Comparison of ENCODE assay signal across 15 mouse cellular contexts in genomic region chr10:127111001-127111887, GRCm38 (mm10). TPM values are rescaled to one million over a fixed set of nuclear protein-coding genes. Genes with fewer than 3 reads are reported as not detected.
DNase-seq lines count a peak whose midpoint lies in the region; ATAC-seq and TF ChIP-seq lines count a peak whose summit lies in the region.
"Had no signal": no experiment of that assay in that cellular context is flagged by ENCODE, and none has a peak within 500 bp of the region (broad histone marks: within the 10 kb centered on the region; RNA-seq: fewer than 3 reads in every experiment).

No protein-coding gene starts in this region.

- intact Hi-C loops in gastrocnemius, adult 2 months (cut with DNase I): no loop called here
- intact Hi-C loops in gastrocnemius, postnatal 14 days (cut with DNase I; ENCODE audit: low total_unique reads): no loop called here

- no peak for DNase-seq in gastrocnemius, adult 2 months
- no peak for DNase-seq in gastrocnemius, postnatal 4 days (ENCODE audit: low spot score in 2 of 2)
- DNase-seq in lung, postnatal 0 days (ENCODE audit: low spot score): no peak
- no peak for DNase-seq in lung, postnatal 25 days (ENCODE audit: low spot score)
- DNase-seq in heart, embryonic 10.5 days (ENCODE audit: low spot score): no peak
- DNase-seq in gastrocnemius, postnatal 14 days: no peak
- DNase-seq: cerebellum, adult 8-10 months; gastrocnemius, postnatal 36 days; heart, postnatal 10 days; lung, postnatal 14 days had no signal

- H3K4me2 ChIP-seq in lung, postnatal 0 days (replicated peaks; ENCODE audit: low read depth, low read length): no peak overlapping the region
- H3K4me2 ChIP-seq in intestine, embryonic 16.5 days (ENCODE audit: low read depth, low read length): no peak overlapping the region
- H3K4me2 ChIP-seq: limb, embryonic 15.5 days; midbrain, embryonic 15.5 days; neural tube, embryonic 13.5 days had no signal

- H3K9me3 ChIP-seq in lung, postnatal 0 days (ENCODE audit: low read length): no peaks in the 10 kb centered on the region
- no peaks in the 10 kb centered on the region for H3K9me3 ChIP-seq in ES-Bruce4 (replicated peaks; ENCODE audit: control insufficient read depth, insufficient read depth, low read length, poor library complexity, severe bottlenecking)
- H3K9me3 ChIP-seq in intestine, embryonic 16.5 days (ENCODE audit: control insufficient read depth, low read length): no peaks in the 10 kb centered on the region
- no peaks in the 10 kb centered on the region for H3K9me3 ChIP-seq in heart, embryonic 10.5 days
- H3K9me3 ChIP-seq: limb, embryonic 15.5 days; midbrain, embryonic 15.5 days; neural tube, embryonic 13.5 days had no signal

- H3K4me3 ChIP-seq in gastrocnemius, adult 2 months: no peak overlapping the region
- H3K4me3 ChIP-seq in lung, postnatal 0 days (ENCODE audit: low read depth, low read length): no peak overlapping the region
- no peak overlapping the region for H3K4me3 ChIP-seq in ES-Bruce4 (ENCODE audit: low read depth, low read length)
- H3K4me3 ChIP-seq in intestine, embryonic 16.5 days (ENCODE audit: low read length): no peak overlapping the region
- no peak overlapping the region for H3K4me3 ChIP-seq in heart, embryonic 10.5 days
- H3K4me3 ChIP-seq: limb, embryonic 15.5 days; midbrain, embryonic 15.5 days; neural tube, embryonic 13.5 days had no signal

- peaks cover 6% of the 10 kb centered on the region; the same call in 1 of the 2 replicates for H3K36me3 ChIP-seq in lung, postnatal 0 days (ENCODE audit: insufficient read depth, low read length)
- no peaks in the 10 kb centered on the region for H3K36me3 ChIP-seq in ES-Bruce4 (ENCODE audit: control insufficient read depth, insufficient read depth, low read length, poor library complexity, severe bottlenecking)
- peaks cover 3% of the 10 kb centered on the region; the same call in 1 of the 2 replicates for H3K36me3 ChIP-seq in intestine, embryonic 16.5 days (ENCODE audit: control insufficient read depth, insufficient read depth, low read length)
- H3K36me3 ChIP-seq in heart, embryonic 10.5 days: peaks cover 19% of the 10 kb centered on the region; the same call in 1 of the 2 replicates

- 85% methylated on average over 15 of the region's 15 CpGs for WGBS in lung, postnatal 0 days
- WGBS in intestine, embryonic 16.5 days: 87% methylated on average over 15 of the region's 15 CpGs
- WGBS in heart, embryonic 10.5 days: 83% methylated on average over 15 of the region's 15 CpGs

- ATAC-seq in lung, postnatal 0 days: no peak
- ATAC-seq in intestine, embryonic 16.5 days: peak; percentile 71; the same call in 1 of the 2 replicates
- ATAC-seq: midbrain, embryonic 15.5 days had no signal

- no peak overlapping the region for H3K27ac ChIP-seq in gastrocnemius, adult 2 months
- H3K27ac ChIP-seq in lung, postnatal 0 days (ENCODE audit: low read length): no peak overlapping the region
- H3K27ac ChIP-seq in ES-Bruce4 (ENCODE audit: insufficient read depth, low read length): no peak overlapping the region
- H3K27ac ChIP-seq in intestine, embryonic 16.5 days (ENCODE audit: low read length): no peak overlapping the region
- no peak overlapping the region for H3K27ac ChIP-seq in heart, embryonic 10.5 days
- H3K27ac ChIP-seq: limb, embryonic 15.5 days; midbrain, embryonic 15.5 days; neural tube, embryonic 13.5 days had no signal

- no peak for TF ChIP-seq POLR2A in ES-Bruce4 (IDR thresholded peaks at IDR 0.05; ENCODE audit: insufficient read depth, low read length)

- H3K27me3 ChIP-seq in lung, postnatal 0 days (replicated peaks; ENCODE audit: insufficient read depth, low read length): no peaks in the 10 kb centered on the region
- no peaks in the 10 kb centered on the region for H3K27me3 ChIP-seq in ES-Bruce4 (ENCODE audit: control insufficient read depth, insufficient read depth, low read length, poor library complexity, severe bottlenecking)
- no peaks in the 10 kb centered on the region for H3K27me3 ChIP-seq in intestine, embryonic 16.5 days (replicated peaks; ENCODE audit: control insufficient read depth, insufficient read depth, low read length)
- no peaks in the 10 kb centered on the region for H3K27me3 ChIP-seq in heart, embryonic 10.5 days (ENCODE audit: insufficient read depth, poor library complexity, severe bottlenecking)
- H3K27me3 ChIP-seq: limb, embryonic 15.5 days; midbrain, embryonic 15.5 days; neural tube, embryonic 13.5 days had no signal

- peak; percentile 32 for TF ChIP-seq CTCF in gastrocnemius, adult 2 months (IDR thresholded peaks at IDR 0.05)
- peak; percentile 34 for TF ChIP-seq CTCF in lung, postnatal 0 days (IDR thresholded peaks at IDR 0.05)
- TF ChIP-seq CTCF in ES-Bruce4 (IDR thresholded peaks at IDR 0.05; ENCODE audit: low read depth, low read length): peak; percentile 14

- H3K4me1 ChIP-seq in lung, postnatal 0 days (ENCODE audit: insufficient read depth, low read depth, low read length): no peaks in the 10 kb centered on the region
- H3K4me1 ChIP-seq in ES-Bruce4 (ENCODE audit: control insufficient read depth, insufficient read depth, low read length): no peaks in the 10 kb centered on the region
- H3K4me1 ChIP-seq in intestine, embryonic 16.5 days (ENCODE audit: control insufficient read depth, insufficient read depth, low read length): no peaks in the 10 kb centered on the region
- no peaks in the 10 kb centered on the region for H3K4me1 ChIP-seq in heart, embryonic 10.5 days
- H3K4me1 ChIP-seq: limb, embryonic 15.5 days; midbrain, embryonic 15.5 days; neural tube, embryonic 13.5 days had no signal

- TF ChIP-seq EP300 in lung, postnatal 0 days (IDR thresholded peaks at IDR 0.05): no peak
- no peak for TF ChIP-seq EP300 in ES-Bruce4 (IDR thresholded peaks at IDR 0.05; ENCODE audit: insufficient read depth, low read depth, low read length)

- no peak overlapping the region for H3K9ac ChIP-seq in lung, postnatal 0 days (replicated peaks; ENCODE audit: low read depth)
- H3K9ac ChIP-seq in ES-Bruce4 (ENCODE audit: low read depth, poor library complexity, severe bottlenecking): no peak overlapping the region
- no peak overlapping the region for H3K9ac ChIP-seq in intestine, embryonic 16.5 days (ENCODE audit: low read depth, low read length)
- H3K9ac ChIP-seq: limb, embryonic 15.5 days; midbrain, embryonic 15.5 days; neural tube, embryonic 13.5 days had no signal

RNA-seq across cellular contexts. Expression of gene Os9, which starts 9.7 kb away (rescaled TPM):
- 10 to 100 TPM; 10.9 to 15.1 TPM for total RNA-seq in gastrocnemius, adult 2 months (2021)
- 10 to 100 TPM; 42.6 to 42.8 TPM for total RNA-seq in gastrocnemius, postnatal 4 days (2021)
- 112 and 113 TPM in 2 replicates for polyA plus RNA-seq in lung, postnatal 0 days (2015; fragmentation: Nextera tagmentation; extraction: Ambion mirVana)
- 14.1 and 16.7 TPM in 2 replicates for polyA plus RNA-seq in ES-Bruce4 (2011; ENCODE audit: insufficient read depth, insufficient read length, low read depth, missing spikeins)
- 110 and 116 TPM in 2 replicates for polyA plus RNA-seq in intestine, embryonic 16.5 days (2015; fragmentation: Nextera tagmentation; extraction: Ambion mirVana)
- polyA plus RNA-seq in heart, embryonic 10.5 days (2016; fragmentation: Nextera tagmentation; extraction: Ambion mirVana): 44.4 and 48.8 TPM in 2 replicates
- 10 to 100 TPM; 20.3 to 23.5 TPM for total RNA-seq in gastrocnemius, postnatal 14 days (2021)

RNA-seq across cellular contexts. Expression of gene Agap2, which starts 36.2 kb away (rescaled TPM):
- total RNA-seq in gastrocnemius, adult 2 months (2021): 1 to 10 TPM; 1.6 TPM
- 1 to 10 TPM; 1.7 to 2.6 TPM for total RNA-seq in gastrocnemius, postnatal 4 days (2021)
- 0.04 and 0.32 TPM in 2 replicates for polyA plus RNA-seq in lung, postnatal 0 days (2015; fragmentation: Nextera tagmentation; extraction: Ambion mirVana)
- polyA plus RNA-seq in ES-Bruce4 (2011; ENCODE audit: insufficient read depth, insufficient read length, low read depth, missing spikeins): 0.72 and 0.85 TPM in 2 replicates
- 0.05 and 0.21 TPM in 2 replicates for polyA plus RNA-seq in intestine, embryonic 16.5 days (2015; fragmentation: Nextera tagmentation; extraction: Ambion mirVana)
- polyA plus RNA-seq in heart, embryonic 10.5 days (2016; fragmentation: Nextera tagmentation; extraction: Ambion mirVana): 0.50 TPM in 1 of 2 replicates, not detected in the other
- 1 to 10 TPM; 3.4 to 6.7 TPM for total RNA-seq in gastrocnemius, postnatal 14 days (2021)

RNA-seq across cellular contexts. Expression of gene Tspan31, which starts 41.2 kb away (rescaled TPM):
- 10 to 100 TPM; 21.6 to 29.9 TPM for total RNA-seq in gastrocnemius, adult 2 months (2021)
- 10 to 100 TPM; 39.5 to 44.3 TPM for total RNA-seq in gastrocnemius, postnatal 4 days (2021)
- polyA plus RNA-seq in lung, postnatal 0 days (2015; fragmentation: Nextera tagmentation; extraction: Ambion mirVana): 99.5 and 110 TPM in 2 replicates
- polyA plus RNA-seq in ES-Bruce4 (2011; ENCODE audit: insufficient read depth, insufficient read length, low read depth, missing spikeins): 71.0 and 75.9 TPM in 2 replicates
- 189 and 206 TPM in 2 replicates for polyA plus RNA-seq in intestine, embryonic 16.5 days (2015; fragmentation: Nextera tagmentation; extraction: Ambion mirVana)
- polyA plus RNA-seq in heart, embryonic 10.5 days (2016; fragmentation: Nextera tagmentation; extraction: Ambion mirVana): 138 and 154 TPM in 2 replicates
- 10 to 100 TPM; 26.5 to 31.6 TPM for total RNA-seq in gastrocnemius, postnatal 14 days (2021)

RNA-seq across cellular contexts. Expression of gene Cdk4, which starts 47.9 kb away (rescaled TPM):
- total RNA-seq in gastrocnemius, adult 2 months (2021): 10 to 100 TPM; 33.5 to 40.5 TPM
- total RNA-seq in gastrocnemius, postnatal 4 days (2021): 100 to 1,000 TPM; 225 to 253 TPM
- 358 and 362 TPM in 2 replicates for polyA plus RNA-seq in lung, postnatal 0 days (2015; fragmentation: Nextera tagmentation; extraction: Ambion mirVana)
- 619 and 675 TPM in 2 replicates for polyA plus RNA-seq in ES-Bruce4 (2011; ENCODE audit: insufficient read depth, insufficient read length, low read depth, missing spikeins)
- polyA plus RNA-seq in intestine, embryonic 16.5 days (2015; fragmentation: Nextera tagmentation; extraction: Ambion mirVana): 1,474 and 1,595 TPM in 2 replicates
- polyA plus RNA-seq in heart, embryonic 10.5 days (2016; fragmentation: Nextera tagmentation; extraction: Ambion mirVana): 1,495 and 2,024 TPM in 2 replicates
- total RNA-seq in gastrocnemius, postnatal 14 days (2021): 10 to 100 TPM; 62.5 to 84.0 TPM

RNA-seq across cellular contexts. Expression of gene March9, which starts 51.3 kb away (rescaled TPM):
- total RNA-seq in gastrocnemius, adult 2 months (2021): 1 to 10 TPM in 1 of 2 experiments, under 1 TPM in 1; 0.45 to 1.2 TPM
- 1 to 10 TPM; 1.6 to 1.7 TPM for total RNA-seq in gastrocnemius, postnatal 4 days (2021)
- 0.63 and 0.86 TPM in 2 replicates for polyA plus RNA-seq in lung, postnatal 0 days (2015; fragmentation: Nextera tagmentation; extraction: Ambion mirVana)
- polyA plus RNA-seq in ES-Bruce4 (2011; ENCODE audit: insufficient read depth, insufficient read length, low read depth, missing spikeins): 8.8 and 9.5 TPM in 2 replicates
- polyA plus RNA-seq in intestine, embryonic 16.5 days (2015; fragmentation: Nextera tagmentation; extraction: Ambion mirVana): 0.40 and 0.50 TPM in 2 replicates
- 0.15 and 0.24 TPM in 2 replicates for polyA plus RNA-seq in heart, embryonic 10.5 days (2016; fragmentation: Nextera tagmentation; extraction: Ambion mirVana)
- total RNA-seq in gastrocnemius, postnatal 14 days (2021): 1 to 10 TPM in 1 of 2 experiments, under 1 TPM in 1; 0.82 to 1.2 TPM
